Mouse (Mus musculus) liver, embryonic 16.5 days (tissue): ENCODE results near the gene Zfc3h1. TPM values are rescaled to one million over a fixed set of nuclear protein-coding genes. Genes with fewer than 3 reads are reported as not detected.

Source experiments
- ATAC-seq: fragments of 200-750 bp; cut with Nextera tagmentation; 2 replicates; pipeline ENCODE4 v1.8.0; 2017; ENCODE audit warnings: low read depth, mild to moderate bottlenecking, moderate number of reproducible peaks, moderate library complexity
- H3K27ac ChIP-seq: fragments of 300-500 bp; sonication (generic); 2 replicates; pipeline ENCODE4 v1.5.1; 2014; ENCODE audit warnings: mild to moderate bottlenecking, low read length
- H3K27me3 ChIP-seq: fragments of 300-500 bp; sonication (generic); 2 replicates; pipeline ENCODE4 v1.6.1; 2014; ENCODE audit warnings: low read depth, low read length, mixed read lengths; ENCODE audit not compliant: control insufficient read depth, insufficient read depth
- H3K36me3 ChIP-seq: fragments of 300-500 bp; sonication (generic); 2 replicates; pipeline ENCODE4 v1.6.1; 2014; ENCODE audit warnings: mild to moderate bottlenecking; ENCODE audit not compliant: control insufficient read depth, insufficient read depth
- H3K4me1 ChIP-seq: fragments of 300-500 bp; sonication (generic); 2 replicates; pipeline ENCODE4 v1.6.1; 2014; ENCODE audit warnings: low read depth, low read length, mixed read lengths; ENCODE audit not compliant: control insufficient read depth
- H3K4me2 ChIP-seq: fragments of 300-500 bp; sonication (generic); 2 replicates; pipeline ENCODE4 v1.6.1; 2014; ENCODE audit warnings: low read depth, low read length, mixed read lengths
- H3K4me3 ChIP-seq: fragments of 300-500 bp; sonication (generic); 2 replicates; pipeline ENCODE4 v1.5.1; 2014; ENCODE audit warnings: low read depth, mild to moderate bottlenecking, low read length
- H3K9ac ChIP-seq: fragments of 300-500 bp; sonication (generic); 2 replicates; pipeline ENCODE4 v1.6.1; 2014; ENCODE audit warnings: low read depth, low read length
- H3K9me3 ChIP-seq: fragments of 300-500 bp; sonication (generic); replicated peaks from 2 replicates; pipeline ENCODE4 v1.6.1; 2016; ENCODE audit warnings: low read length; ENCODE audit not compliant: control insufficient read depth
- WGBS: fragments of 180-500 bp; shearing (Covaris S2); extraction: QIAGEN DNeasy Blood & Tissue Kit; methylation state at CpG from one replicate; pipeline ENCODE4 v1.1.7; 2014; ENCODE audit not compliant: insufficient replicate concordance; 5-methylcytosine and 5-hydroxymethylcytosine counted together
- polyA plus RNA-seq: library from polyadenylated mRNA; unstranded; fragments of >200 nt; fragmentation: Nextera tagmentation; extraction: Ambion mirVana; gene quantifications from 2 replicates; pipeline ENCODE4 v1.2.1, GENCODE M21; 2015

The Zfc3h1 gene
- polyA plus RNA-seq, 1 experiment from 2014 or later, result 6.8 TPM

GRCm38 (mm10) chr10:115465778-115466177 is 81.0 kb downstream of the Zfc3h1 start:
- Histone ChIP-seq H3K9me3 (no peaks in the 10 kb centered on the region), H3K27me3 (no peaks in the 10 kb centered on the region), H3K4me1 (no peaks in the 10 kb centered on the region), H3K9ac (no peak overlapping the region), H3K36me3 (no peaks in the 10 kb centered on the region), H3K4me3 (no peak overlapping the region), H3K4me2 (no peak overlapping the region), H3K27ac (no peak overlapping the region)
- no peak for ATAC-seq
- WGBS, result 35% methylated on average over 6 of the region's 6 CpGs

DNA sequence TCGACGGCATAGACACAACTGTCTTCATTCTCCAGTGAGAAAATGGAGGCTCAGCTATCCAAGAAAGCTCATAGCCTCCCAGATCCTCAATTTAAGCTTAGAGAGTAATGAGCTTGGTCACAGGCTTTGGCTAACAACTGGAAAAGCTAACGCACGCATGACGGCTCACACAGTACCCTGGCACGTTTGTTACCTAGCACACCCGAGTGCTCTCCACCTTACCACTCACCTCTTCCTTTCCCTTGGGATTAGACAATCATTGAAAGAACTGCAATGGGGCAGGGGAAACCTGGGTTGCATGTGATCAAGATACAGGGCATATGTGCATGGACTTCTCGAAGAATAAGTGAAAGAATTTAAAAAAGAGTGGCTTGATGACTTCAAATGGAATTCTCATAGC is 83.2 kb downstream of the Zfc3h1 start:
- 77% methylated on average over 8 of the region's 8 CpGs for WGBS
- ATAC-seq, result no peak
- H3K36me3 ChIP-seq, result no peaks in the 10 kb centered on the region

DNA sequence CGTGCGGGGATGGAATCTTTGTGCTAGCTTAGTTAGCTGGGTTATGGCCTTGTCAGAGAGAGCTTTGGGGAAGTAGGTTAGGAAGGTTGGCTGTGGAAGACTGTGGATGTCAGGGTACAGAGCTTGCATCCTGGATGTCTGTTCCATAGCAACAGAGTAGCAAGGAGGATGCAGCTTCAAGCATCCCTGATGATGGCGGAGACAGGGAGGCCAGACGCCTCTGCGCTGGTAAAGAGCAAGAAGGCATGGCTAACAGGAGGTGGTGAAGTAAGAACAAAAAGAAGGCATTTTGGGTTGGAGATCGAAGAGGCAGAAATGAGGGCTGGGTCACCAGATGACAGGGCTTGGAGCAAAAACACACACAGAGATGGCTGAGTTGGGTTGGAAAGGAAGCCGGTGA is 83.9 kb downstream of the Zfc3h1 start:
- 58% methylated on average over 7 of the region's 7 CpGs for WGBS
- Histone ChIP-seq H3K9ac (no peak overlapping the region), H3K27me3 (no peaks in the 10 kb centered on the region), H3K4me2 (no peak overlapping the region), H3K4me1 (no peaks in the 10 kb centered on the region), H3K27ac (no peak overlapping the region), H3K36me3 (no peaks in the 10 kb centered on the region), H3K9me3 (no peaks in the 10 kb centered on the region), H3K4me3 (no peak overlapping the region)
- ATAC-seq, result no peak

More for the DNA sequence above, 83.2 kb downstream of the Zfc3h1 start:
- Histone ChIP-seq H3K27ac (no peak overlapping the region), H3K27me3 (no peaks in the 10 kb centered on the region), H3K9me3 (no peaks in the 10 kb centered on the region), H3K9ac (no peak overlapping the region), H3K4me2 (no peak overlapping the region), H3K4me3 (no peak overlapping the region), H3K4me1 (no peaks in the 10 kb centered on the region)

DNA sequence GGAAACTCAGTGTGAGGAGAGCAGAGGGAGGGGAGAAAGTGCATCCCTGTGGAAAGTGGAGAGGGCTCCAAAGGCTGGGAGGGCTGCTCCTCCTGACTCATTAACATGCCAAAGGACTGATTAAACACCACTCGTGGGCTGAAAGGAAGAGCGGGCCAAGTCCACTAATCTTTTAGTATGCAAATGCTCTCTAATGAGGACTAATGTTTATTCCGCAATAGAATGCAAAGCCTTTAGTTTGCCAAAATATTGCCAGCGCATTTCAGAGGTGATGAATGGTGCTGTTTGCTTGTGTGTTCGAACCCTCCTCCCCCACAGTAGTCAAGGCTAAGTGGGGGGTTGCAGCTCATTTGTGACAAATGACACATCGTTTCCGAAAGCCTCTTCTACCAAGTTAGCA is 84.3 kb downstream of the Zfc3h1 start:
- H3K9me3 ChIP-seq, result no peaks in the 10 kb centered on the region
- no peaks in the 10 kb centered on the region for H3K36me3 ChIP-seq
- no peaks in the 10 kb centered on the region for H3K27me3 ChIP-seq
- H3K4me2 ChIP-seq, result no peak overlapping the region
- H3K27ac ChIP-seq, result no peak overlapping the region
- H3K9ac ChIP-seq, result no peak overlapping the region
- 44% methylated on average over 7 of the region's 7 CpGs for WGBS
- no peak for ATAC-seq
- H3K4me1 ChIP-seq, result no peaks in the 10 kb centered on the region
- H3K4me3 ChIP-seq, result no peak overlapping the region

- no peaks in the 10 kb centered on the region for H3K36me3 ChIP-seq
- 47% methylated on average over 17 of the region's 17 CpGs for WGBS
- H3K4me1 ChIP-seq, result no peaks in the 10 kb centered on the region
- H3K4me3 ChIP-seq, result no peak overlapping the region
- H3K27me3 ChIP-seq, result no peaks in the 10 kb centered on the region
- no peak overlapping the region for H3K27ac ChIP-seq
- H3K9ac ChIP-seq, result no peak overlapping the region
- H3K9me3 ChIP-seq, result no peaks in the 10 kb centered on the region
- H3K4me2 ChIP-seq, result no peak overlapping the region; the same call in 1 of the 2 replicates
- no peak for ATAC-seq
These were observed 86.0 kb downstream of the Zfc3h1 start for GRCm38 (mm10) chr10:115470621-115471334.

GRCm38 (mm10) chr10:115473213-115473961 is 88.6 kb downstream of the Zfc3h1 start:
- no peak for ATAC-seq
- no peak overlapping the region for H3K27ac ChIP-seq
- no peaks in the 10 kb centered on the region; the same call in 1 of the 2 replicates for H3K4me1 ChIP-seq
- H3K4me2 ChIP-seq, result no peak overlapping the region
- no peak overlapping the region for H3K4me3 ChIP-seq
- no peaks in the 10 kb centered on the region for H3K27me3 ChIP-seq
- no peaks in the 10 kb centered on the region for H3K9me3 ChIP-seq
- WGBS, result 62% methylated on average over 6 of the region's 6 CpGs
- H3K9ac ChIP-seq, result no peak overlapping the region
- H3K36me3 ChIP-seq, result no peaks in the 10 kb centered on the region

DNA sequence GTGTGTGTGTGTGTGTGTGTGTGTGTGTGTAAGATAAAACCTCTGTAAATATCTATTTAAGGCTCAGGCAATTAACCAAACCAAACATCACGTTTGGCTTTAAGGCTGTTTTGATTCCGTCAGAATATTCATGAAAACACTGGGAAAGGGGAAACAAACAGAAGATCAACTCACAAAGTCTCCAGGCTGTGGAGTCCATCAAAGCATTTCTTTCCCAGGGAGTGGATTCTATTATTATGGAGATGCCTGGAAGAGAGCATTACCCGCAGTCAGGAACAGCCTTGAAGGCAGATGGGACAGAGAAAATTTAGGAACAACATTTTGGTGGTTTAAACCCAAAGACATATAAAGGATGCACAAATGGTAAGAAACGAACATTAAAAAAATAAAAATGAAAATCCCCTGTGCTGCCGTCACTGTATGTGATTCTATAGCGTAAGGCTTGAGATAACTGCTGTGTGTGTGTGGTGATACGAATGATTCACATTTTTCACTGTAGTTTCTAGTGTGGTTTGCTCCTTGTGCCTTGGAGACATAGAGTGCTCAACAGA is 90.3 kb downstream of the Zfc3h1 start:
- Histone ChIP-seq H3K9me3 (no peaks in the 10 kb centered on the region), H3K4me2 (no peak overlapping the region), H3K36me3 (no peaks in the 10 kb centered on the region), H3K4me3 (no peak overlapping the region), H3K27me3 (no peaks in the 10 kb centered on the region), H3K9ac (no peak overlapping the region), H3K27ac (no peak overlapping the region), H3K4me1 (no peaks in the 10 kb centered on the region; the same call in 1 of the 2 replicates)
- 63% methylated on average over 7 of the region's 7 CpGs for WGBS
- ATAC-seq, result no peak

- no peak for ATAC-seq
These were observed 91.7 kb downstream of the Zfc3h1 start for GRCm38 (mm10) chr10:115476506-115476905.

More at GRCm38 (mm10) chr10:115476506-115476905, 91.7 kb downstream of the Zfc3h1 start:
- Histone ChIP-seq H3K36me3 (no peaks in the 10 kb centered on the region), H3K4me3 (no peak overlapping the region), H3K27ac (no peak overlapping the region), H3K9me3 (no peaks in the 10 kb centered on the region), H3K4me2 (no peak overlapping the region), H3K27me3 (no peaks in the 10 kb centered on the region), H3K4me1 (no peaks in the 10 kb centered on the region; the same call in 1 of the 2 replicates), H3K9ac (no peak overlapping the region)
- 63% methylated on average over 9 of the region's 9 CpGs for WGBS
